Mouse (Mus musculus): Measurements from ENCODE around the gene Ccn2.

GRCm38 (mm10) chr10:24554091-24554490 lies 41.2 kb upstream of the Ccn2 start:
- TF ChIP-seq CTCF (IDR thresholded peaks at IDR 0.05; ENCODE audit: low read depth, low read length) (no peak), EP300 (IDR thresholded peaks at IDR 0.05; ENCODE audit: insufficient read depth, low read depth, low read length) (no peak), POLR2A (IDR thresholded peaks at IDR 0.05; ENCODE audit: insufficient read depth, low read length) (no peak)
